Mouse (Mus musculus) bone marrow, adult 2 months (tissue): ENCODE measurements around the gene Fam178b.

ENCODE experiments used
- CTCF ChIP-seq: fragments of 200-500 bp; IDR thresholded peaks from 2 replicates; pipeline ENCODE4 v1.5.1; 2011; ENCODE audit warnings: low read length, control low read depth; ENCODE audit not compliant: control insufficient read depth, insufficient read depth
- POLR2A ChIP-seq: fragments of 200-500 bp; IDR thresholded peaks from 2 replicates; pipeline ENCODE4 v1.6.1; 2011; ENCODE audit warnings: low read depth, mild to moderate bottlenecking, control low read depth, low read length, borderline replicate concordance; ENCODE audit not compliant: control insufficient read depth

- TF ChIP-seq CTCF (no peak), POLR2A (no peak)
Observed at GRCm38 (mm10) chr1:36593099-36593498, 89.9 kb downstream of the Fam178b start.
